Mouse (Mus musculus): Measurements from ENCODE around the gene Ptn. TPM values are rescaled to one million over a fixed set of nuclear protein-coding genes. Genes with fewer than 3 reads are reported as not detected.

The Ptn gene
- polyA plus RNA-seq, 1 experiment: 1.5 TPM

DNA sequence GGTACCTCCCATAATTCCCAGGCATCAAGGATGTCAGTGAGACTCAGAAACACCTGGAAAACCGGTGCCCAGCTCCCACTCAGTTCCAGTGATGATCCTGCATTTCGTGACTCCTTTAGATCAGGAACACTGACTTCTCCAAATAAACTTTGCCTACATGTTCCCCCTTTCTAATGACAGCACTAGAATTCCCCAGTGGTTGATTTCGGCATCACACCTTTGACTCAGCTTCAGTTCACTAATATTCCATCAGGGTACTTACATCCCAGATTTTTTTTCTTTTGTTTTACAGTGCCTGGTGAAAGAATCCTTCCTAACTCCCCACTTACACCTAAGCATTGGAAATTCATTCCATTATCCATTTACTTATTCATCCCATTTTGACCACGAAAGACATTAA, 15.5 kb downstream of the Ptn start:
- H3K4me1 ChIP-seq (ENCODE audit: control insufficient read depth, insufficient read depth, insufficient read length, low read length): no peaks in the 10 kb centered on the region
- no peak overlapping the region for H3K4me3 ChIP-seq (ENCODE audit: insufficient read depth, low read depth, low read length)
- no peak overlapping the region for H3K27ac ChIP-seq (replicated peaks; ENCODE audit: low read depth, low read length)

DNA sequence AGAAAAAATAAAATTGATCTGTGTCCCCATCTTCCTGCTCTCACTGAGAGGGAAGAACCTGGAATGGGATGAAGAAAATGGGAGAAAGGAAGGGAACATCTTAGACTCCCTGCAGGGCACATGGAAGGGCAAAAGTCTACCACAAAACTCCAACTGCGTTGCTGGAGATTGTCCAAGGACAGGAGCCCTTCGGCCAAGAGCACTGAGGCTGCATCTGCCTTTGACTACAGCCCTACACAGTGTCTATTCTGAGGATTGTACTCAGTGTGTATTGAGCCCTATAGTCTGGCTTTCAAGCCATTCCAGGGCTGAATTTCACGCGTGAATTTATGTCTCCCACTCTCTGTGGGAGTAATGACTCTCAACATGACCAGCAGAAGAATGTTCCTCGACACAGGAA, 16.2 kb downstream of the Ptn start:
- H3K4me3 ChIP-seq (ENCODE audit: insufficient read depth, low read depth, low read length): no peak overlapping the region
- no peak overlapping the region for H3K27ac ChIP-seq (replicated peaks; ENCODE audit: low read depth, low read length)
- H3K4me1 ChIP-seq (ENCODE audit: control insufficient read depth, insufficient read depth, insufficient read length, low read length): no peaks in the 10 kb centered on the region

DNA sequence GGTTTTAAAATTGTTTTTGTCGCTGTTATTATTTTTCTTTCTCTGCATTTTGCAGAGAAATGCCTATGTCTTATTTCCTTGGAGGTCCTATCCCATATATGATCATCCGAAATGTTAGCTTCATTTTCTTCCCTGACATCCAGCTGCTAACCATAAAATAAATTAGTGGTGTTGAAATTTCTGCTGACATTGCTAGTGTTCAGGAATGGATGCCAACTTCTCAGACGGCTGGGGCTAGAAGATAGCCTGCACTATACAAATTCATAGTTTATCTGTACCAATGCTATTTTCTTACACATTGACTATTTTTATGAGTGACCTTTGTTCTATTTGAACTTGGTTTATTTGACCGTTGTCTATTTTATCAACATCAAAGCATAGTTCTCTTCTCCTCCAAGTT, 20.8 kb downstream of the Ptn start:
- no peaks in the 10 kb centered on the region for H3K4me1 ChIP-seq (ENCODE audit: control insufficient read depth, insufficient read depth, insufficient read length, low read length)

DNA sequence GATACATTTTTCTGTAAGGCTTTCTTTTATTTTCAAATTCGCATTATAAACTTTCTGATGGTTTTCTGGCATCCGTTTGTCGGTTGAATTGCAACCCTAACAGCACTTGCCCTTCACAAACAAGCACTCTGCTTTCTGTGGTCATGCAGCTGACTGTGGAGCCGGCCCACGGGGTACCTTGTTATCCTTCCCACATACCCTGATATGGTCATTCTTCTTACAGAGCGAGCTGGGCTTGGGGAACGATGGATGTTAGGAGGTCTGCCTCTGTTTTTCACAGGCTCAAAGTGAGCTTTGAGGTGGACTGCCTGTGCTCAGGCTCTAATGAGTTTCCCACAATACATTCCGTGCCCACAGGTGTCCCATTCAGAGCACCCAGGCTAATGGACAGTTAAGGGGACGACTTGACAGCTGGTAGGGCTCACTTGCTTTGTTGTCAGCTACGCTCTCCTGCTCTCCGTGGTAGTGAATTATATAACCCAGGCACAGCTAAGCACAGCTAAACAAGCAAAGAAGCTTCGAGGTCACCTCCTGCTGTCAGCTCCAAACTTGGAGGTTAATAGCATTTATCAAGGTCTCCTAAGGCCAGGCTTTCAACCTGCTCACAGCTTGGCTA, 21.3 kb downstream of the Ptn start:
- H3K4me3 ChIP-seq (ENCODE audit: insufficient read depth, low read depth, low read length): no peak overlapping the region
- H3K27ac ChIP-seq (replicated peaks; ENCODE audit: low read depth, low read length): no peak overlapping the region
- H3K4me1 ChIP-seq (ENCODE audit: control insufficient read depth, insufficient read depth, insufficient read length, low read length): no peaks in the 10 kb centered on the region

More for the DNA sequence above, 20.8 kb downstream of the Ptn start:
- H3K4me3 ChIP-seq (ENCODE audit: insufficient read depth, low read depth, low read length): no peak overlapping the region
- H3K27ac ChIP-seq (replicated peaks; ENCODE audit: low read depth, low read length): no peak overlapping the region

DNA sequence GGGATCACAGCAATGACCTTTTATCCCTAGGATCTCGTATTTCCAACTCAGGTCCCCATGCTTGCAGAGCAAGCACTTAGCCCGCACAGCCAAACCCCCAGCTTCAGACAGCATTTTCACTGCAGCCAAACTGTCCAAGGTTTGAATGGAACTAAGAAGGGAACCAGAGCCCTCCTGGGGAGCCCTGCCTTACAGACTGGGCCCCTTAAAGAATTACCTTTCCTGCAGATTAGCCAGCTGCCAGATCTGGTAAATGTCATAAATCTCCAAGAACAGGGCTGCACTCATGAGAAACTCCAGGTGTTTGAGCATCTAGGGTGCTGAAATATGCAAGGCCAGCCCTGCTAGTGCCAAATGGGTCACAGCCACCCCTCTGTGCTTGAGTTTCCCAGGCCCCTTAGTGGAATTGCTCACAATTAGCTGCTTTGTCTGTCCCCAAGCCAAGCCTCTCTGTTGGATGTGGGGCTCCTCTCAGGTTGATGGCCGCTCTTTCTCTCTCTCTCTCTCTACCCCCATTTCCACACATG, 25.3 kb downstream of the Ptn start:
- no peak overlapping the region for H3K27ac ChIP-seq (replicated peaks; ENCODE audit: low read depth, low read length)

DNA sequence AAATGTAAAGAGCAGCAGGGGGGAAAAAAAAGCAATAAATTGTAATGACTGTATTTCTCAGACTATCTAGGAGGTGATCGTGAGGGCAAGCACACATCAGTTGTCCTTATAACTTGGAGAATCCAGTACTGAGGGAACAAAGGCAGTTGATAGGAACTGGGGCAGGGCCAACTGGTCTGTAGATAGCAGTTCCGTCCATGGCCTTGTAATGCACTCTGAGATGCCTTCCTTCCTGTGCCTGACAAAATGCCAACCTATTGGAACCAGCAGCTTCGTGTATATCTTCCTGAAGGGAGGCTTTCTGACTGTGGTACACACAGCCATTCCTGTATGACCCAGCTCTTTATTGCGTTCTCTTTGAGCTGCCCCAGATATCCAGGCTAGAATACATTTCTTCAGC, 27.5 kb downstream of the Ptn start:
- Histone ChIP-seq H3K4me1 (ENCODE audit: control insufficient read depth, insufficient read depth, insufficient read length, low read length) (no peaks in the 10 kb centered on the region), H3K27ac (replicated peaks; ENCODE audit: low read depth, low read length) (no peak overlapping the region), H3K4me3 (ENCODE audit: insufficient read depth, low read depth, low read length) (no peak overlapping the region)

More for the DNA sequence above, 25.3 kb downstream of the Ptn start:
- no peaks in the 10 kb centered on the region for H3K4me1 ChIP-seq (ENCODE audit: control insufficient read depth, insufficient read depth, insufficient read length, low read length)
- no peak overlapping the region for H3K4me3 ChIP-seq (ENCODE audit: insufficient read depth, low read depth, low read length)

DNA sequence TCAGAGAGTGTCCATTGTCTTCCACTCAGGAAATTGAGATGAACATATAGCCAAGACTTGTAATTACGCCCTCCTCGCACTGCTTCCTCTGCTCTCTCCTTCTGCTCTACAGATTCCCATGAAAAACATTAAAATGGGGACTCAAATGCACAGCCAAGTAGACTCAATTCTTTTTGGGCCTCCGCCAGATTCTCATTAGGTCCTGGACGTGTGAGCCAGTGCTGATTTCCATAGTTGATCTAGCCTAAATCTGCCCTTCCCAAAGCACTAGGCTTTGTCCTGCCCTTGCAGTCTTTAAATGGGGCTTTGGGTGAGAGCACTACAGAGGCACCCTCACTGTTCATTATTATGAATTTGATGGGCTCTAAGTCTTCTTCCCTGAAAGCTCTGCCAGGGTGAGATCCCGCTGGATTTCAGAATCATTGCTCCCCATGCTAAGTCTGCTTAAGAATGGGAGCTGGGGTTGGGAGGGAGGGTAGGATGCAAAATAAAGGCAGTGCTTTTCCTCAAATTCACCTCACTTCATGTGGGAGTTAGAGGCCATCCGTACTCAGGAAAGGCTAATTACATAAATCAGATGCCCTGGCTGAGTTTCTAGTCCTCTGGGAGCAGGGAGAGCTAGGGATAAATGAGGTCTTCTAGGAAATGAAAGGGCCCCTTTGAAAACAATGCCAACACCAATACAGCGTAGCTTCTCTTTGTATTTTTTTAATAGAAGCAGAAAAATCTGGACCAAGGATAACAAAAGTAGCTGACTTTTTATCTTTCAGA, 32.3 kb downstream of the Ptn start:
- Histone ChIP-seq H3K4me1 (ENCODE audit: control insufficient read depth, insufficient read depth, insufficient read length, low read length) (no peaks in the 10 kb centered on the region), H3K27ac (replicated peaks; ENCODE audit: low read depth, low read length) (no peak overlapping the region), H3K4me3 (ENCODE audit: insufficient read depth, low read depth, low read length) (no peak overlapping the region)

DNA sequence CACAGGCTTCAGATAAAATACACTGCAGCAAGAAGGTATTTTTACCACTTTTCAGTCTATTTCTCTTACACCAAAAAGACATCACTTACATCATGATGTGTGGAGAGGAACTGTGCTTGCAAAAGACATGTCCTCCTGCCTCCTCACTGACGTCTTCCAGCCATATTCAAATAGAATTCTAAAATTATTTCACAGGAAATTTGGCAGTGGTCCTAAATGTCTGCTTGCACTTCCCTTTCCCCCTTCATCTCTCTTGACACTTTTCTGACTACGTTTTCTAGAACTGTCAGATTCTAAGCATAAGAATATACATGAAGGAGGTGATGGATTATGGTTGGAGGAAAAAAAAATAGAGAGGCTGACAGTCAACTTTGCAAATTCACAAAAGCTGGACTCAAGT, 33.0 kb downstream of the Ptn start:
- no peak overlapping the region for H3K4me3 ChIP-seq (ENCODE audit: insufficient read depth, low read depth, low read length)
- no peaks in the 10 kb centered on the region for H3K4me1 ChIP-seq (ENCODE audit: control insufficient read depth, insufficient read depth, insufficient read length, low read length)
- H3K27ac ChIP-seq (replicated peaks; ENCODE audit: low read depth, low read length): no peak overlapping the region

DNA sequence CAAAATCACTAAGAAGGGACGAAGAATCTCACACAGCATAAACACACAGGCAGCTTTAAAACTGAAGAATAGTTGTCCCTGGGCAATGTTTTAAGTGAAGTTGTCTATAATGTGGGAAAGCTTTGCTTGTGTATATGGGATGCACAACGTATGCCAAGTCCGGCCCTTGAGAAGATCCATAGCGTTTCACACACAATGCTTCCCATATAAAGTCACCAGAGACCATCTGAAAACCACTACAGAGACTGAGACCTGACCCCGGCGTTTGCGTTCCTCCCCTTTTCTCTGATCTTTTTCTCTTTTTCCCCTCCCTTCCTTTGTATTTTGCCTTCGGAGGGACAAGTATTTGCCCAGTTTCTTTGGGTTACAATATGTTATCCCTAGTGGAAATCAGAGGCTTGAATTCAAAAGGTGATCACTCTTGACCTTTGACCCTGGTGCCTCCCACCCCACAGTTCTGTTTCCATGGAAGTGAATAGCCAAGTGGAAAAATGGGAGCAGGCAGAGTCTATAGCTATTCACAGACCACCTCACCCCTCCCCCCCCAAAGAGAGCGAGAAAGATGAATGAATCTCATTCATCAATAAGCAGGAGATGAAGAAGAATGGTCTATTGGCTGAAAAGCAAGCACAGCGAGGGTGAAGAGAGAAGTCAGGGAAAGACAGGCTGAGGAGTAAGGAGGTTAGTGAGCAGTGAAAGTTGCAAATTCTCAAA, 34.2 kb downstream of the Ptn start:
- Histone ChIP-seq H3K27ac (replicated peaks; ENCODE audit: low read depth, low read length) (no peak overlapping the region), H3K4me1 (ENCODE audit: control insufficient read depth, insufficient read depth, insufficient read length, low read length) (no peaks in the 10 kb centered on the region), H3K4me3 (ENCODE audit: insufficient read depth, low read depth, low read length) (no peak overlapping the region)

DNA sequence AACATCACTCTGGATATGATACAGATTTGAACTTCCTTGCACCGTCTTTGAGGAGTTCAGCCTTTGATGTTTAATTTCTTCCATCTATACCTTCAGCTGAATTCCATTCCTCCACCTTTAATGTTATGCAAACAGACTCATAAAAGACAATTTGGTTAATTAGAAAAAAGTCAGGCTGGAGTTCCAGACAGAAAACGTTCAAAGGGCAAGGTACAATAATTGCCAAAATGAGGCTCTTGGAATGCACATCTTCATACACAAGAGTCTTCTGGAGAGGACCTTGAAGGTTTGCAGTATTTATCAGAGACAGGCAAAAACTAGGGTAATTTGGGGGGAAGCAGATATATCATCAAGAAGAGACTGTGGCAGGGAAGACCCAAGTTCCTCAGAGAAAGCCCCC, 37.5 kb downstream of the Ptn start:
- Histone ChIP-seq H3K27ac (replicated peaks; ENCODE audit: low read depth, low read length) (no peak overlapping the region), H3K4me3 (ENCODE audit: insufficient read depth, low read depth, low read length) (no peak overlapping the region), H3K4me1 (ENCODE audit: control insufficient read depth, insufficient read depth, insufficient read length, low read length) (no peaks in the 10 kb centered on the region)

DNA sequence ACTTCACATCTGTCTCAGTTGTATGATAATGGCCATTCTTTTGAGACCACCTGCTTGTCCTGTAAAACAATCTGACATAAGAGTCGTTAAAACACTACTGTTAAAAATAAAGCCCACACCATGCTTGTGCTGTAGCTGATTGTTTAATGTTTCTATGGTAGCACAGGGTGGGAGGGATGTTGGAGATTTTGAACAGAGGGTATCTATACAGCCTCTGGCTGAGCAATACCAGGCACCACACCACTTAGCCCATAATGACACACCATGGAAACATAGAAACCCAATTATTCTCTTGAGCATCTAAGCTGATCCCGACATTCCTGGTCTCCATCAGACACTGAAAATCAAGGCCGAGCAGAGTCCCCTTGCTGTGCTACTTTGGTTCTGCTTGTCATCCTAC, 41.0 kb downstream of the Ptn start:
- Histone ChIP-seq H3K27ac (replicated peaks; ENCODE audit: low read depth, low read length) (no peak overlapping the region), H3K4me1 (ENCODE audit: control insufficient read depth, insufficient read depth, insufficient read length, low read length) (no peaks in the 10 kb centered on the region; the same call in 1 of the 2 replicates), H3K4me3 (ENCODE audit: insufficient read depth, low read depth, low read length) (no peak overlapping the region)

DNA sequence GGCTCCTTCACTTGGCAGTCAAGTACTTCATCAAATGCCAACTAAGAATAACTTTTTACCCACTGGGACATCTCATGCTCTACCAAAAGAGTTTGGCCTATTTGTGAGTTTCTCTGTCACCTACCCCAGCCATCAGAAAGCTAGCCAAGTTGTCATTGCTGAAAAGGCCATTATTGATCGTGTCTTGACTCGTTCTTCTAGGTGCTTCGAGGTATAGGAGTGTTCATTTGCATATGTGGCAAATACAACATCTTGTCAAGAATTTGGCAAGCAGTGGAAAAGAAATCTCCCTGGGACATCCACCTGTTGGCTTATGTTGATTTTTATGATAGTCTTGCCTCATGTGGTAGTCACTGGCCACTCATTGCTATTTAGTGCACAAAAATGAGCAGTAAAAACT, 43.1 kb downstream of the Ptn start:
- no peak overlapping the region for H3K4me3 ChIP-seq (ENCODE audit: insufficient read depth, low read depth, low read length)
- no peaks in the 10 kb centered on the region; the same call in 1 of the 2 replicates for H3K4me1 ChIP-seq (ENCODE audit: control insufficient read depth, insufficient read depth, insufficient read length, low read length)
- H3K27ac ChIP-seq (replicated peaks; ENCODE audit: low read depth, low read length): no peak overlapping the region

DNA sequence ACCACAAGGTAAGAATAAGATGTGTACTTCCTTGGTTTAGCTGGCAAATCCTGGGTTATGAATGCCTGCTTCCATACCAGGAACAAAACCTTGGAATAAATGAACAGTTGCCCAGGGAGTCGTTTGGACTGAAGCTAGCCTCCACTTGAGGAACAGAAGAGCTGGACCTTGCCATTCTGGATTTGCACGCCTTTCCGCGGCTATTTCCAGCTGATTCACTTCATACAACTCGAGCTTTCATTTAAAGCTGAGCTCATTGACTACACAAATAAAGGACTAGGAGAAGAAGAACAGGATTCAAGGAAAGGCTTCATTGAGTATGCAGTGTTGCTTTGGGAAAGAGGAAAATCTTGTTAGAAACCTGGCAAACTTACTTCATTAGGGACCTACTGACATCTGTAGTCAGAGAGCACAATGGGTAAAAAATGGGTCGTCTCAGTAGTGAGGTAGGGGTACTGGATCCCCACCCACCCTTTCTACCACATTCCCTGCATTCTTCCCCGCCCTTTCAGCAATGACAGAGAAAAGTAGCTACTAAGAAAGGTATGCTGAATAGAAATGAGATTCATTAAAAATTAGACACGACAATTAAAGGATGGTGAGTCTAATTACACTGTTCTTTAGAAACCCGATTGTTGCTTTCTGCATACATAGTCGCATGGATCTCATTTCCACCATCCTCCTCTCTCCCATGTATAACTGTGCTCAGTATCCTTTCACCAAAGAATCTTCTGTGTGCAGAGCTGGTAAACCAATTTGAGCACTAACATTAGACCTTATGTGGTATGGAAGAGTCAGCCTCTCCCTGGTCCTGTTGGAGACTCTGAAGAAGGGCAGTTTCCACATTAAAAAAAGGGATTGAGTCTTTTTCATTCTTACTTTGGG, 54.8 kb downstream of the Ptn start:
- Histone ChIP-seq H3K27ac (replicated peaks; ENCODE audit: low read depth, low read length) (no peak overlapping the region), H3K4me1 (ENCODE audit: control insufficient read depth, insufficient read depth, insufficient read length, low read length) (no peaks in the 10 kb centered on the region), H3K4me3 (ENCODE audit: insufficient read depth, low read depth, low read length) (no peak overlapping the region)

DNA sequence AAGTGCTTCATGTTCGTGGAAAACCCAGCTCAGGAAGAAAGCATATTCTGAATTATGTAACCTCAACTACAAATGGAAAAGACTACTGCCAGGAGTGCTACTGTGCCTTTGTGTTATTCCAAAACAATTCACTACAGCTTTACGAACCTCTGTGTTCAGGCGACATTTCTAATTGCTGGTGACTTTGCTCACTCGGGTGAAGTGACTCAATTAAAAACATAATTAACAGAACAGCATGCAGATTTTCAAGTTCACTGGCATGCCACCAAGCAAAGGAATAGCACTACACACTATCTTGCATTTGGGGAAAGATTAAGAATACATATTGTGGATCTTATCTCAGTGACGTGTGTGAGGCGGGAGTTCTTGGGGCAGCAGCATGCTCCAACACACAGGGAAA, 57.1 kb downstream of the Ptn start:
- Histone ChIP-seq H3K4me3 (ENCODE audit: insufficient read depth, low read depth, low read length) (no peak overlapping the region), H3K4me1 (ENCODE audit: control insufficient read depth, insufficient read depth, insufficient read length, low read length) (no peaks in the 10 kb centered on the region)

DNA sequence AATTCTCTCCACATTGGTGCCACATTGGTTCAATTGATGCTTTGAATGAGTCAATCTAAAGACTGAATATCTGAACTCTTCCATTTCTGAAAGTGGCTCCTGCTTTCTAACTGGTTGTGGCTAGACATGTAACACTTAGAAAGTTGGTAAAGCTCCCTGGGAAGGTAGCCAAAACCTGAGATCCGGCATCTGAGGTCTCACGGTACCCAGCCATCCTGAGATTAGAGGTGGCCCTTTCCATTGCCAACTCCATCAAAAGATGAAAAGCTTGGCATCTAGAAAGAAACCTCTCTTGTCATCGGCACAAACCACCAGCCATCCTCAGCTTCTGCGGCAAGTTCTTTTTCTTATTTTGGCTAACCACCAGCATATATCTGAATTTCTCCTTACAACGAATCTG, 70.2 kb downstream of the Ptn start:
- no peak overlapping the region for H3K4me3 ChIP-seq (ENCODE audit: insufficient read depth, low read depth, low read length)
- no peak overlapping the region for H3K27ac ChIP-seq (replicated peaks; ENCODE audit: low read depth, low read length)
- no peaks in the 10 kb centered on the region for H3K4me1 ChIP-seq (ENCODE audit: control insufficient read depth, insufficient read depth, insufficient read length, low read length)

More for the DNA sequence above, 57.1 kb downstream of the Ptn start:
- H3K27ac ChIP-seq (replicated peaks; ENCODE audit: low read depth, low read length): no peak overlapping the region

Measured in brown adipose tissue, adult 24 weeks (tissue).